Mouse (Mus musculus) thymus, postnatal 10 days (tissue): ENCODE results near the gene Afmid.

Experiments used
- DNase-seq, 2 experiments: peaks; one replicate each; pipeline ENCODE4 v3.0.0; 2021; ENCODE audit warnings: low spot score in 2 of 2

Afmid gene

DNA sequence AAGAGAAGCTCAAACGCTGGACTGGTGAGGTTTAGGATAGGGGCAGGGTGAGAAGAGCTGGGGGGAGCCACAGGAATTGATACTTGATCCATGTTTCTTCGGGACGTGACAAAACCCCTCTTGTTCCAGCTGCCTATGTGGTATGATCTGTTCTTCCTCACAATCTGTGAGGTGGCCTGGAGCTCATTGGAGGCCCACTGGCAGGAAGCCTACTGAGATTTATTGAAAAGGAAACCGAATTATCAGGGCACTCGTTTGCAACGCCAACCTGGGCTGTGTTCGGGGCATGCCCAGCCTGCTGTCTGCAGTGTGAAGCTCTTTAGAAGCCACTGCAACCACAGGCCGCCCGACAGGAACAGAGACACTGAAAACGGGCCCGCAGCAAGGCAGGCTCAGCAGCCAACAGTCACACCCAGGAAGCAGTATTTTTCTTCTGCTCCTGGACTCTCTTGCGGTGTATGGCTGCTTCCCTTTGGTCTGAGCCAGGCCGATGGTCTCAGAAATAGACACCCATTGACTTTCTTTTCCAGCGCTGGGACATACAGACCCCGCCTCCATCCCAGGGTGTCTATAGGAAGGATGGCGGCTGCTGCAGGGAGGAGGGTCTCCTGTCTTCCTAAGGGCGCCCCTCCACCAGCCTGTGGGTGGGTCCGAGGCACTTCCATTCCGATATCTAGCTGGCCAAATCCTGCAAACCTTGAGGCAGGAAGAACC, 22.7 kb downstream of the Afmid start:
- DNase-seq: peak; percentile 53 to 56

DNA sequence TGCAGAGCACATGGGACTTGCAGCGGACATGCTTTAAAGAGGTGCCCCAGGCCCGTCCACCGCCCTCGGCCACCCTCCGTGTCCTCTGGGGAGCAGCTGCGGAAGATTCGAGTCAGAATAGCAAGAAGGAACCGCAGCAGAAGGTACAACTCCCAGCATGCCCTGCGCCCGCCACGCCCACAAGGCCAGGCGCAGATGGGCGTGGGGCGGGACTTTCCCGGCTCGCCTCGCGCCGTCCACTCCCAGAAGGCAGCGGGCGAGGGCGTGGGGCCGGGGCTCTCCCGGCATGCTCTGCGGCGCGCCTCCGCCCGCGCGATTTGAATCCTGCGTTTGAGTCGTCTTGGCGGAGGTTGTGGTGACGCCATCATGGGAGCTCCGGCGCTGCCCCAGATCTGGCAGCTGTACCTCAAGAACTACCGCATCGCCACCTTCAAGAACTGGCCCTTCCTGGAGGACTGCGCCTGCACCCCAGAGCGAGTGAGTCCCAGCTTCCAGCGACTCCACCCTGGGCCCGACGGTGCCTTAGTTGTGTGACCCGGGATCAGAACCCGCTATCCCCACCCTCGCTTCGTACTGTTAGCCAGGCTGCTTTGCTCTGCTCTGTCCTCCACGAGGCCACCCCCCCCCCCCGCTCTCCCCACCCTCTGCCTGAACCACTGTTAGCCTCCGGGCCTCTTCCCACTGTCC, 23.4 kb downstream of the Afmid start, which contains the start of gene Birc5:
Gene Birc5, plus strand, starts transcription at position 267 of the 687 bp plus-strand sequence.
- peak; percentile 94 to 98 for DNase-seq

DNA sequence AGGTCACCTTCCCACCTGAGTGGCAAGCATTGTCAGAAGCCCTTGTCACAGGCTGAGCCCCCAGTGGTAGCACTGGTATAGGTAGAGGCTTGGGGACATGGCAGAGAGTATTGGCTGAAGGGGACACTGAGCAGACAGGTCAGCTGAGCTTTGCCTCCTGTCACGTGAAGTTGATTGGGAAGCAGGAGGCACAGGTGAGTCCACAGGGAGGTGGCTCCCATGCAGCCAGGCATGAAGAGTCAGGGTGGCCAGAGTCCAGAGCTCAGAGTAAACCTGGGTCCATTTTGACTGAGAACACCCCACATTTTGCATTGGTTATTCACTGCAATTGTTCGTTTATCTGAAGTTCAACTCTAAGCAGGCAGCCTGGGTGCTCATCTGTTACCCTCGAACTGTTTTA, 27.2 kb downstream of the Afmid start:
- no peak for DNase-seq

DNA sequence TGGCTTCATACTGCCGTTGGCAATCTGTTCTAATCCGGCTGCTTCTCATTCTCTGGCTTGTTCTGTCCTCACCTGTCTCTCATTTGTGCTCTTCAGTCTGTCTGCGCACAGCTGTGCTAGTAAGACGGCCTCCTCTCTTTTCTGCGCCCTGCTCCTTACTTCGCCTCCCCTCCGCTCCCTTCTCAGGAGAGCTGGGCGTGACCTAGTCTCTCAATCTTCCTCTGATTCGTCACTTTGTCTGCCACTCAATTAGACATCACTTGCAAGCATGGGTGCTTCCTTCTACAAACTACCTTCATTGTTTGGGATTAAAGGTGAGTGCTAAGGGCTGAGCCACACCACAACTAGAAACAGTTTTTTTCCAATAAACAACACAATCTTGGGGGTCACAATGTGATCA, 28.5 kb downstream of the Afmid start:
- DNase-seq: no peak

DNA sequence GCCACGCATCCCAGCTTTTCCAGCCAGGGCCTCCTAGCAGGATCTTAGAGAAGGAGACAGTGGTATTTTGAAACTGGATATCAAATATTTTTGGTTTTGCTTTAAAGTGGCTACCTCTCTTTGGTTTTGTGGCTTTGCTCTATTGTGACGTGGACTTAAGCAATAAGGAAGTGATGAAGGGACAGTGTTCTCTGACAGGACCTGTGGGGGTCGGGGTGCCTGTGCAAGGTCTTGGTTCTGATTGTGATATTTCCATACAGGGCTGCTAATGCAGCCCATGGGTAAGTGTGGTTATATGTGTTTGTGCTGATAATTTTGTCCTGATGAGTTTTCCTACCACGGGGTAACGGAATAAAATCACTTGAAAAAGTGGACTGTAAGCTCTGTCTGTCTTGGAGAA, 29.6 kb downstream of the Afmid start:
- no peak for DNase-seq

DNA sequence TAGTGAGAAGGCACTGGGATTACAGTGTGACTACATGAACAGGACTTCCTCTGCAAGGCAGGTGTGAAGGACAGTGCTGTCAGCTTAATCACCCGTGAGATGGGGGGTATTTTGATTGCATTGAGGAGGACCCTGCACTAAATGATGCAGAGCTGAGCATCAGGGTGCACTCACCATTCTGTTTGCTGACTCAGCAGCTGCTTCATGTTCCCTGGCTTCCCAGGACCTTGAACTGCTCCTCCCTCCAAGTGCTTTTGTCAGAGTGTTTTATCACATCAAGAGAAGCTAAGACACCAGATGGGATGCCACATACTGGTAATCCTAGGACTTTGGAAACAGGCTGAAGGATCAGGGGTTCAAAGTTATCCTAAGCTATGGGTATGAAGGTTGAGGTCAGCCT, 30.3 kb downstream of the Afmid start:
- DNase-seq: no peak

DNA sequence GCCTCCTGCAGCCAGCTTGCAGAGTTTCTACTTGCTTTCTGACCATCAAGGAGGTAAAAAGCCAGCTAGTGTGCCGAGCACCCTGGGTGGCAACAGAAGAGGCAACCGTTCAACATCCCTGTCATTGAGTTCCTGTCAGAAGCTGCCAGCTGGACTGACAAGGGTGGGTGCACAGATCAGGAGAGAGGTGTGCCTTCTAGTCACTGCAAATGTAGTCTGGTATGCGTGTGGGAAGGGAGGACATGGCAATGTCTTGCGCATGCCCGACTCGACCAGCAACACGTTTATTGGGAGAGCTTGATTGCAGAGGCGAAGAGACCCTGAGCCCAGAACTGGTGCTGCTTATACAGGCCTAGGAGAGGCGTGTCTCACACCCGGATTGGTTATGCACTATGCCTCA, 31.7 kb downstream of the Afmid start:
- DNase-seq: no peak

DNA sequence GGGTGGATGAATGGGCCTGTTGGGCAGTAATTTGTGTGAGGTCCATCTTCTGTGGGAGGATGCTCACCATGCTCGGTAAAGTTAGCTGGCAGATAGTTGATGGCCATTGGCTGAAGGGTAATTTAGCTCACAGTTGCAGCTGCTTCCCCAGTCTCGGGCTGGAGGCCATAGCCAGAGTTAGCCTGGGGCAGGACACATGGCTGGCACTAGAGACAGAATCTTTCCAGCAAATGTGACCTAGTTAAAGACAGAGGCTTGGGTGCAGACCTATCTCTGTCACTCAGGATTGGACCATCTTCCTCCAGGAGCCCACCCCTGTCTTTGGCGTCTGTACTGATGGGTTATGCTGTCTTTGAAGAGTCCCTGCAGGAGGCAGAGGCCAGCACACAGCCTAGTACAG, 32.7 kb downstream of the Afmid start:
- DNase-seq: no peak

DNA sequence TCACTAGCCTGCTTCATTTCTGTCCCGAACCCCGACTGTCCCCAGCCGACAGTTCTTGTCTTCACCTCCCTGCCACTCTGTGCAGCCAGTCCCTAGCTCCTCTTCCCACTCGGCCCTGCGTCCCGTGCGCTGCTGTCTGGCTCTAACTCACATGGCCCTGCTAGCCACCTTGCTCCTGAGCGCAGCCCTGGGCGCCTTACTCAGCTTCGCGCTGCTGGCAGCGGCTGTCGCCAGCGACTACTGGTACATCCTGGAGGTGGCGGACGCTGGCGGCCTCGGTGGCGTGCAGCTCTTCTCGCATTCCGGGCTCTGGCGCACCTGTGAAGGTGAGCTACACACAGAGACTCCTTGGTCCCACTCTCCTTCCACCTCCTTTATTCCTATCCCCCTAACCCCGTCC, 34.9 kb downstream of the Afmid start, which contains the start of gene Tmem235:
Gene Tmem235, plus strand, starts transcription at position 152 of the 400 bp plus-strand sequence.
- peak in 1 of 2 experiments; percentile 48 for DNase-seq

DNA sequence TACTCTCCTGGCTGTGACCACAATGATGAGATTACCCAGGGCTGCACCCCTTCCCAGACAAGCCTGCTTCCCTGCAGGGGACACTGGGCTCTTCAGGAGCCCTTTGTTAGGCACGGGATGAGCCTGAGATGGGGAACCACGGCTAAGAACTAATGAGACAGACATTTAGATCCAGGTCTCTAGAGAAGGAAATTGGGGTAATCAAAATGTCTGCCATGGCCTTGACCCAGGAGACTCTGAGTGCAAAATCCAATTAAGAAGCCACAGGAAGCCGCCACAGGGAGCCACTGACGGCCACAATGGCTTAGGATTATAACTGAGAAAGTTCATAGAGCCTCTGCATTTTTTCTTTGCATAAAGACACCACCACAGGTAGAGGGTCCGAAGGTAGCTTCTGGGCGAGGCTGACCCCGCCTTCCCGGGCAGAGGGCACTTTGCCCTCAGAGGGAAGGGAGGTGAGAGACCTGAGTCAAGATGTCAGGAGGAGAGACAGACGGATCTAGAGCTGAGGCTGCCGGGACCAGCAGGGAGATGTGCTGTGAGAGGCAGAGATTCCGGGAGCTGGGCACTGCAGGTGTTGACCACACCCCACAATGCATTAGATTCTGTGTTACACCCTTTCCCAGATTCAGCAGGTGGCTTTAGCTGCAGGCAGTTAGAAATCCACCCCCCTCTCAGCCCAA, 37.6 kb downstream of the Afmid start:
- DNase-seq: no peak

DNA sequence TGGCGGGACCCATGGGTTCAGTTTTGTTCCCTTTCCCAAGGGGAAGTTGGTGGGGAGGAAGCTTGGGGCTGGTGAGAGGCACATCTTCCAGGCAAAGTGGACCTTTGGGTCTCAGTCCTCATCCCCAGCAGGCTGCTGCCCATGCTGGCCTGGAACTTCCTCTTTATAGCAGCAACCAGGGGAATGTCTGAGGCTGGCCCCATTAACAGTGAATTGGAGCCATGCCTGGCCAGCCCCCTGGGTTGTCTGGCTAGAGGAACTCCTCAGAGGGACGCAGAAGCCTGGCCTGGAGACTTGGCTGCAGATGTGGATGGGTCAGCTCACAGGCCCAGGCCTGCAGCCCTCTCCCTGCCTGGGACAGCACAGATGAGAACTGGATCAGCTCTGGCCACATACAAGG, 39.1 kb downstream of the Afmid start:
- no peak for DNase-seq

DNA sequence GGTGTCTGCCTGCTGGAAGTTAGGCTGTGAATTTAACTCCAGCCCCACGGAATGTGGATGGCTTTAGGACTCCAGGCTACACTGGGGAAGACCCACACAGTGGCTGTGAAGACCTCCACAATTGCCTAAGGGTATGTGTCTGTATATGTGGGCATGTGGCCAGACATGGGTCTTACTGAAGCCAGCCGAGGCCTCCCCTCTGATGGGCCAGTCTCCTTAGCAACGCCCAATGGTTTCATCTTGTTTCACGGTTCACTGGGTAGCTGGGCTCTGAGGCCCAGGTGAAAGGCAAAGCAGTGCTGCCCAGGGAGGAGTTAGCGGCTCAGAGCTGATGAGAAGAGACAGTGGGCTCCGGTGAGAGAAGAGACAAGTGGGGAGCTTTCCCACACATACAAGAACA, 40.3 kb downstream of the Afmid start:
- DNase-seq: no peak

DNA sequence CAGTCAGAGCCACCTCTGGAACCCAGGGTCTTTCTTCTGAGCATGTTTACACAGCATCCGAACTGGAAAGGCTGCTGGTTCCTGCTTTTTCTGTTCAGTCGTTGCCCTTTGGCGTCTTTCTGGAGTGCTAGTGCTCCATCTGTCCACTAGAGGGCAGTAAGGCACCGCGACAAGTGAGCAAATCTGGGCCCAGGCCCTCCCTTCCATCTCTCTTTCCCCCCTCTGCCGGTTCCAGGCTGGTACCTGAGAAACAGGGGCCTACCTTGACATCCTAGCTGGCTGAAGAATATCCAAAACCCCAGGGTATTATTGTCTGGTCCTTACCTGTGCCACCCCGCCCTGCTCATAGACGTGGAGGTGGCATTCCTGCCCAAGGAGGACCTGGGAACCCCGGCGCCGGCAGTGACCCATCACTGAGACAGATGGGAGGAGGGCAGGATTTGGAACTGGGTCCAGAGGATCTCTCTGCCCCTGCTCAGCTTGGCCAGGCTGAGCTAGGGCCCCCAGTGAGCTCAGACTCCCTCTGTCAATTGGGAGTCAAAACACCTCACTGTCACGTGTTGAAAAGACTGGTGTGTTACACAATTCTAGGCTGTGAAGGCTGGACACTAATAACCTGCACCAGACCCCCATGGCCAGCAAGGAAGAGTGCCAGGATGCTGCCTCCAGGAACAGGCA, 45.1 kb downstream of the Afmid start:
- DNase-seq: peak; percentile 76 to 88

DNA sequence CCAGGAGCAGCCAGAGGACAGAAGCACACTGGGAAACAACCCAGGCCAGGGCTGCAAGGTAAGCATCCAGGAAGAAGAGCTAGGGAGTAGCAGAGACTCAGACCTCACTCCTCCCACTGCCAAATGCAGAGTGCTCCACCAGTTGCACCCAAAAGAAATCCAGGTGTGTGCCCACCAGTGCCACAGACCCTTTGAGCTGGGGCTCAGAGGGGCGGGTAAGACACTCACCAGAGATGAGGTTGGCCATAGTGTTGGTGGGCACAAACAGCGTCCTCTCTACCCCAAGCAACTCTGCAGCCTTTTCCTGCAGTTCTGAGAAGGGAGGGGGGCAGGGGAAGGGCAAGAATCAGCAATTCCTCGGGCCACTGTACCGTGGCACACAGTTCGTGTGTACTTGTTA, 45.7 kb downstream of the Afmid start:
- DNase-seq: peak; percentile 43 to 63

DNA sequence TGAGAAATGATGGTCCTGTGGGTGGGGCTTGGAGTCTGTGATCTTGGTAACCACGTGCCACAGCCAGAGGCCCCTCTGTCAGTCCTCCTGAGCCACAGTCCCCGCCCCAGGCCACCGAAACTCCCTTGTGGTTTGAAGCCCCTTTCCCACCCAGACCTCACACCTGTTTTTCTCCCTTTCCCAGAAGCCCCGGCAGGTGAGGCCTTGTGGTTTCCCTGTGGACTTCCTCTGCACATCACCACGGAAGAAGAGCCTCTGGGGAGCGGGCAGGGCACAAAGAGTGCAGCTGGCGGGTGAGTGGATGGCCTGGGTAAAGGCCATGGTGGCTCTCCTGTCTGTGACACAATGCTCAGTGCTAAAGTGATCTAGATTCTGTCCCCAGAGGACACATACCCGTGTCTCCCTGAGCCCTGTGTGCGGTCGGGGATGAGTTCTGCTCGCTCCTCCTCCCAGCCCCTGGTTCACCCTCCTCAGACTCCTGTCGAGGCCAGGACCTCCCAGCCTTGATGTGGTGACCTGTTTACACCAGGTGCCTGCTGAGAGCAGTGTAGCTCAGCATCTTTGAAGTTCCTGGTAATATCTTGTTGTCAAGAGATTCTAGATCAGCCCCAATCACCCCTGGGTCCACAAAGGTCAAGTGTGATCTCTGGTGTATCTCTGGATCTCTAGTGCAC, 46.3 kb downstream of the Afmid start:
- peak; percentile 88 to 97 for DNase-seq

DNA sequence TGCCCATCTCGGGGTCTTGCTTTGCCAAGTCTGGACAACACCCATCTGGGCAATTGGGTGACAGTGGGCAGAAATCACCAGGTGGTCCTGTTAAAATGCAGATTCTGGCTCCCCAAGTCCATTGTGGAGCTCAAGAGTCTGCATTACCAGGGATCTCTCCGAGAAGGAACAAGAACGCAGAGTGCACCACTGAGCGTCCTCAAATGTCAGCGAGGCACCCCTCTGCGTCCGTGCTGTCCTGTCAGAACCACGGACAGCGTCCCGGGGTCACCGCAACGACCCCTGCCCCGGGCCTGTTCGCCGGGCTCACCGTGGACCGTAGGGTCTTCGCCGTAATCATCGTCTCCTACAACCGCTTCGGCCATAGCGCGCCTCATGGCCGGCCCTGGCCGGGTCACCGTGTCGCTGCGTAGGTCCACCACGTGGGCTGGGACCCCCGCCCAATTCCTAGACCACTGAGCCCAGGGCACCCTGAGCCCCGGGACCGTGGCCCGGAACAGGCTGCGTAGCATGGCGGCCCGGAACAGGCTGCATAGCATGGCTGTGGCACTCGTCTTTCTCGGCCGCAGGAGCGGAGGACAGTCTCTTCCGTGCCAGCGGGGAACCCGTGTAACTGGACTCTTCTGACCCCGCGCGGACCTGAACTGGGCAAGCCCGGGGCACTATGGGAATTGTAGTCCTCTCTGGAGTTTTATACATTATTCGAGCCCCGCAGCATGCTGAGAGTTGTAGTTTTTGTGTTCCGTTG, 47.3 kb downstream of the Afmid start, which contains the start of gene Tha1:
Gene Tha1, minus strand, starts transcription at position 621 of the 748 bp plus-strand sequence.
- peak; percentile 56 to 61 for DNase-seq

DNA sequence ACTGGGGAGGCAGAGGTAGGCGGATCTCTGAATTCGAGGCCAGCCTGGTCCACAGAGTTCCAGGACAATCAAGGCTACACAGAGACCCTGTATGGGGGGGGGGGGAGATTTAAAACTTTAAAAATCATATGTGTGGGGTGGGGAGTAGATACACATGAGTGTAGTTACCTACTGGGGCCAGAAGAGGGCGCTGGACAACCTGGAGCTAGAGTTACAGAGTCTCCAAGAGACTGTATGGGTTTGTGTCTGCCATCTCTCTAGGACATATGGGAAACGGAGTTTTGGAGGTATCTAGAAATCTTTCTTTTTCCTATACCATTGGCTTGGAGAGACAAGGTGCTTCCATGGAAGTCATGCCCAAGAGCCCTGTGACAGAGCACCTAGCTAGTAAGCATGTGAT, 48.7 kb downstream of the Afmid start:
- peak; percentile 61 to 68 for DNase-seq

DNA sequence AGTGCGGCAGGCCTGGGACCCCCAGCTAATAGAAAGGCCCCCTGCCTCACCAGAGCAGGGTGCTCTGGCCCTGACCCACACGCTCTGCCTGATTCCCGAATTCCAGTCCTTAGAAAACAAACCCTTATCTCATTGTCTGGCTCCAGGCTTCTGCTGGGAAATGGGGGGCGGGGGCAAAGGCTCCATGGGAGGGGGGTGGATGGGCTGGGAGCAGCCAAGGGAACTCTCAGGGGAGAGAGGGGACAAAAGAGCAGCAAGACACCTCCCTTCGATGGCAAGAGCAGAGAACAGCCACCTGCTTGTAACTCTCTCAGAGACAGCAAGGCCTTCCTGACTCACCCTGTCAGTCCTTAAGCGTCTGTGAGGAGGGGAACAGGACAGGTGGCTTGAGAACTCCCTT, 50.0 kb downstream of the Afmid start:
- peak in 1 of 2 experiments; percentile 44 for DNase-seq

DNA sequence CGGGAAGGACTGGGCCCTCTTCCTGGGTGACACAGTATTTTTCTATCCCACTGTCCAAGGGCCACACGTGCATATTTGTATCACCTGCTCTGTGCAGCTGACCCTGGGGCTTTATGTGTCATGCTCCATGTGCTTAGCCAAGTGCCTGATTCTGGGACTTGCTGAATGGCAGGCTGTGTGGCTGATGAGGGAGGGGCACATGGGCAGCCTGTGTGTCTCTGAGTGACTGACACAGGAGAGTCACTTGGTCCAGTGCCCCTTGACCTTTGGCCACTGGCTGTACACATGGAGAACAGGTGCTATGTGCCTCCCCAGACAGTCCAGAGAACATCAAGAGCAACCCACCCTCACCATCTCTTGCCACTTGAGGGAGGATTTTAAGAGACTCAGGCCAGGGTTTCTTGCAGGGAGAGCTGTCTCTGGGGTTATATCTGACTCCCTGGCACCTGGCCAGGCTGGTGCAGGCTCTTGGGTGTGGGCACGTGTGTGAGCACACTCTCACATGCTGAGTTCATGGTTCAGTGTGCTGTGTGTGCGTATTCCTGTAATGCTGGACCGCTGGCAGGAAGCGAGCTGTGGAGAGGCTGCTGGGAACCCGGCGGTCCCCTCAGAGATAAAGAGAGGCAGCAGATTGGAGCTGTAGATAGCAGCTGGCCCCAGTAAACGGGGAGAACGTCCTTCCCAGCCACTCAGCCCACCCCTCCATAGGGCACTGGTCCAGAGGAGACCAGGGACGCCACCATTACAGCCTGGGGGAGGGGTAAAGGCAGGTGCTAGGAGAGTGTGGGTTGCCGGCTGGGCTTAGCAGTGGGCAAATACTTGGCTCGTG, 52.4 kb downstream of the Afmid start:
- peak; percentile 56 to 66 for DNase-seq

DNA sequence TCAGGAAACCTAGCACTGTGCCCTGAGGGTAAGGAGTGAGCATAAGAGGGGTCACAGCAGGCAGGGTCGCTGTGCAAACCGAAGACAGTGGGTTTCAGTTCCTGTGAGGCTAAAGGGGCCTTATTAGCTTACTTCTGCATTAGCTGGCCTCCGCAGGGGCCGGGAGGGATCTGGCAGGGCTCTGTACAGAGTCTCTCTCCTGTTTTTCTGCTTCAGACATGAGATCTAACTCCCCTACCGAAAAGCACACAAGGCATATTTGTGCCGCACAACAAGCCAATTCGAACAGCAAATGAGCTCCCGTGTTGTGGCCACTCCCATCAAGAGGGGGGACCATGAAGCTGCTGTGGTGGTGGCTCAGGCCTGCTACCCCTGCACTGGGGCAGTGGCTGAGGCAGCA, 53.2 kb downstream of the Afmid start:
- DNase-seq: no peak
